Mouse (Mus musculus): ENCODE data around the gene Asb5.

DNA sequence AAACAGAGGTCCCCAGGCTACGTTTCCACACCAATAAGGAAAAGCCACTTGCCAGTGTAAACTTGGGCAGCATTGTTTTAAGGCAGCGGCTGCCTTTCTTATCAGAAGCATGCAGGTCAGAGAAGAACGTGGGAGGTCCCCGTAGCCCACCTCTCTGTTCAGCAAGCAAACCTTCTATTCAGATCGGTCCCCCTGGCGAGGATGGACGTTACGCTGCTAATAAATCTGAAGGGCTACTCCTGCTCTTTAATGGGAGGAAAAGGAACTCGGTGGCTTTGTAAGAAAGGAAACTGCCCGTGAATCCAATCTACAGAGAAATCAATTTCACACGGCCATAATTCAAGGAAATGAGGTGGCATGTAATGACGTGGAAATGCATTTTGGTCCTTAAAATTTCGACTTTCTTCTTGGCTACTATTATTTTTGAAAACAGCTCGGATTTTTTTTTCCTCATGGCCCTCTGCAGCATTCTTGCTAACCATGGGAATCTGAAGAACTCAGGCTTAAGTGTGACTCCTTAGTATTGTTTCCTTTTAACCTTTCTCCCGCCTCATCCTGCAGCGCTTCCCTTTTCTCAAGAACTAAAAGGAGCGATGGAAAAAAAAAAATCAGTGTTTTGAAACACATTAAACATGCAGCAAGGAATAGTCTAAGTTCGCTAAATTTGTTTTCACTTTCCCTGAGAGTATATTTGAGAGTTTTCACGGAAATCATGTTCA, 42.7 kb upstream of the Asb5 start:
- TF ChIP-seq CTCF (conservative IDR thresholded peaks at IDR 0.05; ENCODE audit: low read length): no peak
- no peak for TF ChIP-seq NANOG (IDR thresholded peaks at IDR 0.05; ENCODE audit: borderline replicate concordance, low read length)
- no peak for TF ChIP-seq POU5F1 (IDR thresholded peaks at IDR 0.05; ENCODE audit: borderline replicate concordance, low read length)

Measured in E14TG2a.4 (cell line).